Mouse (Mus musculus) megakaryocyte, embryonic 14.5 days (primary cell): ENCODE measurements around the gene Bex3.

Experiments
- FLI1 ChIP-seq: IDR thresholded peaks from 2 replicates; pipeline ENCODE4 v1.6.1; 2012; ENCODE audit warnings: low read length, inconsistent platforms, mixed read lengths
- GATA1 ChIP-seq: IDR thresholded peaks from 3 replicates; pipeline ENCODE4 v1.6.1; 2012; ENCODE audit warnings: mixed read lengths, low read length, inconsistent platforms, borderline replicate concordance

- TF ChIP-seq GATA1 (no peak), FLI1 (no peak)
Observed at GRCm38 (mm10) chrX:136313792-136314564, 43.9 kb downstream of the Bex3 start.
